In the genomic region with DNA sequence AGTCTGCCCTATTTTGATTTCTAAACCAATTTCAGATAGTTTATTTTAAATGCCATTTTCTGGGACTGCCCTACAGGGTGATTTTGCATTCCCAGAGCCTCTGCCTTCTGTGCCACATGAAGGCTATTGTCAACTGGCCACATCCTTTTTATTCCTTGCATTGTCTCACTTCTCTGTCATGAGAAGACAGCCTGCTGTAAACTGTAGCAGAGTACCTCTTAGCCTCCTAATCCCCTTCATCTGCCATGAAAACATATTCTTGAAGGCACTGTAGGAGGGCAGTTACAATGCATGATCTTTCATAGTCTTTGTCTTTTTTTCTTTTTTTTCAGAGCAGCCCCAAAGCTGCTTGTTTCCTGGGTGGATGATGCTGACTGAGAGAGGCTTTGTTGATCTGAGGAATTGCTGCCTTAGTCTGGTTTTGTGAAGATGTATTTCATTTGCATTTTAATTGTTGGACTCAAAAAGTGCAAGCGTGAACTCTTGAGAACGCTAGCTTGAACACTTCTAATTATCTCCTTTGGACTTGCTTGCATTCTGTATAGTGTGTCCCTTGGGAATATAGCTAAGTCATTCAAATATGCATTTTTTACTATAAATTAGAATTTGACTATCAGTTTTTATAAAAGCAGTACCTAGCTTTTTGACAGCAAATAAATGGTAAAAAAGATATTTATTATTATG, we compare ENCODE assay signal across 16 mouse cellular contexts.
DNase-seq lines count a peak whose midpoint lies in the region; ATAC-seq and TF ChIP-seq lines count a peak whose summit lies in the region.
"Had no signal": no experiment of that assay in that cellular context is flagged by ENCODE, and none has a peak within 500 bp of the region (broad histone marks: within the 10 kb centered on the region; RNA-seq: fewer than 3 reads in every experiment).

No protein-coding gene starts in this region.

- no peak overlapping the region for H3K9ac ChIP-seq in hindbrain, embryonic 11.5 days (ENCODE audit: low read depth, low read length)
- no peak overlapping the region for H3K9ac ChIP-seq in midbrain, embryonic 12.5 days (replicated peaks)
- no peak overlapping the region for H3K9ac ChIP-seq in stomach, postnatal 0 days (ENCODE audit: low read length)
- H3K9ac ChIP-seq: limb, embryonic 12.5 days; liver, embryonic 15.5 days had no signal

- H3K4me2 ChIP-seq in hindbrain, embryonic 11.5 days (replicated peaks; ENCODE audit: low read depth, low read length), result no peak overlapping the region
- no peak overlapping the region for H3K4me2 ChIP-seq in midbrain, embryonic 12.5 days (replicated peaks)
- no peak overlapping the region for H3K4me2 ChIP-seq in stomach, postnatal 0 days (replicated peaks; ENCODE audit: low read depth)
- H3K4me2 ChIP-seq: limb, embryonic 12.5 days; liver, embryonic 15.5 days had no signal

- TF ChIP-seq POLR2A in brain, embryonic 14.5 days (IDR thresholded peaks at IDR 0.05; ENCODE audit: borderline replicate concordance, extremely low read depth, insufficient read depth, insufficient read length, poor library complexity, severe bottlenecking), result no peak

- no peaks in the 10 kb centered on the region for H3K9me3 ChIP-seq in hindbrain, embryonic 11.5 days (ENCODE audit: control insufficient read depth, low read length)
- no peaks in the 10 kb centered on the region for H3K9me3 ChIP-seq in midbrain, embryonic 12.5 days
- H3K9me3 ChIP-seq in stomach, postnatal 0 days (ENCODE audit: control insufficient read depth, low read length), result no peaks in the 10 kb centered on the region
- H3K9me3 ChIP-seq: limb, embryonic 12.5 days; liver, embryonic 15.5 days had no signal

- ATAC-seq in hindbrain, embryonic 11.5 days (ENCODE audit: low FRiP score), result peak; percentile 79
- ATAC-seq in midbrain, embryonic 12.5 days (ENCODE audit: low FRiP score, low read depth), result peak; percentile 94
- ATAC-seq in stomach, postnatal 0 days (ENCODE audit: low FRiP score, low TSS enrichment), result no peak
- ATAC-seq in erythroblast, adult 5-6 weeks (replicated peaks; ENCODE audit: low FRiP score, poor library complexity, severe bottlenecking), result no peak
- ATAC-seq: intestine, embryonic 16.5 days had no signal

- no peaks in the 10 kb centered on the region for H3K36me3 ChIP-seq in hindbrain, embryonic 11.5 days (ENCODE audit: control insufficient read depth, insufficient read depth, low read length)
- H3K36me3 ChIP-seq in midbrain, embryonic 12.5 days, result no peaks in the 10 kb centered on the region
- H3K36me3 ChIP-seq in stomach, postnatal 0 days (ENCODE audit: control insufficient read depth, insufficient read depth, low read length), result no peaks in the 10 kb centered on the region
- H3K36me3 ChIP-seq: limb, embryonic 12.5 days; liver, embryonic 15.5 days had no signal

- no peaks in the 10 kb centered on the region for H3K4me1 ChIP-seq in hindbrain, embryonic 11.5 days (replicated peaks; ENCODE audit: control insufficient read depth, insufficient read depth, low read length)
- peaks cover 5% of the 10 kb centered on the region for H3K4me1 ChIP-seq in midbrain, embryonic 12.5 days
- no peaks in the 10 kb centered on the region for H3K4me1 ChIP-seq in stomach, postnatal 0 days (replicated peaks; ENCODE audit: control insufficient read depth, insufficient read depth)
- H3K4me1 ChIP-seq: limb, embryonic 12.5 days; liver, embryonic 15.5 days had no signal

- H3K4me3 ChIP-seq in hindbrain, embryonic 11.5 days (ENCODE audit: low read depth, low read length), result no peak overlapping the region
- H3K4me3 ChIP-seq in midbrain, embryonic 12.5 days, result no peak overlapping the region
- H3K4me3 ChIP-seq in stomach, postnatal 0 days (ENCODE audit: low read depth, low read length), result no peak overlapping the region
- H3K4me3 ChIP-seq: limb, embryonic 12.5 days; liver, embryonic 15.5 days had no signal

- H3K27me3 ChIP-seq in hindbrain, embryonic 11.5 days (ENCODE audit: control insufficient read depth, insufficient read depth, low read length), result no peaks in the 10 kb centered on the region
- H3K27me3 ChIP-seq in midbrain, embryonic 12.5 days, result no peaks in the 10 kb centered on the region
- H3K27me3 ChIP-seq in stomach, postnatal 0 days (ENCODE audit: control insufficient read depth, insufficient read depth, low read length), result no peaks in the 10 kb centered on the region
- H3K27me3 ChIP-seq: limb, embryonic 12.5 days; liver, embryonic 15.5 days had no signal

- peak; percentile 27 for DNase-seq in brain, adult 2 months (ENCODE audit: low read depth, low spot score)
- DNase-seq in brain, embryonic 14.5 days (ENCODE audit: low read depth), result peak; percentile 84
- DNase-seq in hindbrain, embryonic 11.5 days (ENCODE audit: low spot score), result peak; percentile 28
- DNase-seq in adrenal gland, adult 2 months, result no peak
- DNase-seq in frontal cortex, postnatal 10 days (ENCODE audit: low spot score in 2 of 2), result no peak
- DNase-seq in stomach, postnatal 0 days (ENCODE audit: low spot score), result no peak
- DNase-seq: heart, adult 11 months; heart, postnatal 10 days; kidney, postnatal 36 days; lung, postnatal 36 days; spleen, adult 18-20 months had no signal

- no peak for TF ChIP-seq EP300 in stomach, postnatal 0 days (optimal IDR thresholded peaks at IDR 0.05)

- TF ChIP-seq CTCF in brain, embryonic 14.5 days (IDR thresholded peaks at IDR 0.05; ENCODE audit: borderline replicate concordance, extremely low read depth, insufficient read depth, insufficient read length), result no peak
- TF ChIP-seq CTCF in stomach, postnatal 0 days (IDR thresholded peaks at IDR 0.05; ENCODE audit: low read depth), result no peak

- WGBS in hindbrain, embryonic 11.5 days, result 32% methylated on average over 2 of the region's 2 CpGs
- 11% methylated on average over 2 of the region's 2 CpGs for WGBS in midbrain, embryonic 12.5 days
- WGBS in stomach, postnatal 0 days, result 85% methylated on average over 2 of the region's 2 CpGs

- peak overlapping the region; percentile 40; the same call in 1 of the 2 replicates for H3K27ac ChIP-seq in hindbrain, embryonic 11.5 days (ENCODE audit: low read depth, low read length)
- peak overlapping the region; percentile 71 for H3K27ac ChIP-seq in midbrain, embryonic 12.5 days (replicated peaks)
- H3K27ac ChIP-seq in stomach, postnatal 0 days (replicated peaks), result no peak overlapping the region
- H3K27ac ChIP-seq: limb, embryonic 12.5 days; liver, embryonic 15.5 days had no signal

Comparison
In these comparisons a context has a peak if more than half of its experiments do, and no peak if none do; other contexts are left out.
1. DNase-seq: peak in brain, adult 2 months (single experiment), brain, embryonic 14.5 days (single experiment) and hindbrain, embryonic 11.5 days (single experiment); none in adrenal gland, adult 2 months (single experiment), frontal cortex, postnatal 10 days (0 of 2) and stomach, postnatal 0 days (single experiment).
2. ATAC-seq: peak in hindbrain, embryonic 11.5 days (single experiment) and midbrain, embryonic 12.5 days (single experiment); none in stomach, postnatal 0 days (single experiment) and erythroblast, adult 5-6 weeks (single experiment).